Mouse (Mus musculus) frontal cortex, postnatal 36 days (tissue): ENCODE measurements around the gene Nup214.

ENCODE experiments used
- DNase-seq, 2 experiments: peaks; one replicate each; pipeline ENCODE4 v3.0.0; 2022; ENCODE audit warnings: low spot score in 2 of 2

The Nup214 gene

GRCm38 (mm10) chr2:32045375-32045774 is 71.1 kb downstream of the Nup214 start:
- no peak for DNase-seq

- DNase-seq: no peak
Measured at GRCm38 (mm10) chr2:32046009-32046408, 71.8 kb downstream of the Nup214 start.

DNA sequence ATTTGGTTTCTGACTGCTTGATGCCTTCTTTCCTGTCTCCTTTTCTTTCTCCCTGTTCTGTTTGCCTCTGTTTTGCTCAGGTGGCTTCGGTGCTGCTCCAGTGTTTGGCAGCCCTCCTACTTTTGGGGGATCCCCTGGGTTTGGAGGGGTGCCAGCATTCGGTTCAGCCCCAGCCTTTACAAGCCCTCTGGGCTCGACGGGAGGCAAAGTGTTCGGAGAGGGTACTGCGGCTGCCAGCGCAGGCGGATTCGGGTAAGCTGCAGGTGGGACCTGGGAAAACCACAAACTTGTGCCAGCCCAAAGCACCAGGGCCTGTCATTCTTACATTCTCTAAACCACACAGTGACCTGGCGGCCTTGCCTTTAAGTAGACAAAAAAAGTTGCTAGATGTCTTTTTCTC is 73.1 kb downstream of the Nup214 start:
- no peak for DNase-seq

GRCm38 (mm10) chr2:32051791-32052190 is 77.6 kb downstream of the Nup214 start:
- no peak for DNase-seq

DNA sequence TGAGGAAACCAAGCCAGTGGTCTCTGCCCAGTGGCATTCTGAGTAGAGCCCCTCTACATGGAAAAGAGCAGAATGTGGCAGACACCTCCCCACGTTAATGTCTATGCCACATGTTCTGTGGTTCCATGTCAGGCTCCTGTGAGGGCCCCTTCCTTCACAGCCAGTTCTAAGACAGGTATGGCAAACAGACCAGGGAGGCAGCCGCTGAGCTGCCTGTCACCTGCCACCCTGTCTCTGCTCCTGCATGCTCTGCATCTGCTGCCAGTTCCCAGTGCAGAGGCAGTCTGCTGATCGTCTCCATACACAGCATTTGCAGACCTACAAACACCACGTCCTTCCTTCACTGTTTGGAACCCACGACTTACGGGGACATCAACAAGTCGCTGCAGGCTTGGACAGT is 78.2 kb downstream of the Nup214 start:
- DNase-seq: no peak

- no peak for DNase-seq
Measured at GRCm38 (mm10) chr2:32055357-32055965, 81.2 kb downstream of the Nup214 start.

DNA sequence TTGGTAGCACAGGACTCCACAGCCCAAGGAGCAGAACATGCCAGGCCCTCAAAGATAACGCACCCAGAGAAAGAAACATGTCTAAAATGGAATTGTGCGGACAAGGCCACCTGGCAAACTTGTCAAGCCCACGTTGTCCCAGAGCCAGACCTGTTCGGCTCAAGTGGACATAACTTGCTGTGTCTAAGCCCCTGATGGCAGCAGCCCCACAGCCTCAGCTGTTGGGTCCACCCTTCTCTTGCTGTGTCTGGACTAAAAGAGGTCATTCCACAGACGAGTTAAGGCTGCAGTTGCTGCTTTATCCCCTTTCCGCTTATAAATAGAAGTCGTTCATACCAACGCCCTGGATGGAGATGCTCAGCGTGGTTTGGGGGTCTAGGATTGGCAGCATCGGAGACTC is 82.3 kb downstream of the Nup214 start:
- no peak for DNase-seq

DNA sequence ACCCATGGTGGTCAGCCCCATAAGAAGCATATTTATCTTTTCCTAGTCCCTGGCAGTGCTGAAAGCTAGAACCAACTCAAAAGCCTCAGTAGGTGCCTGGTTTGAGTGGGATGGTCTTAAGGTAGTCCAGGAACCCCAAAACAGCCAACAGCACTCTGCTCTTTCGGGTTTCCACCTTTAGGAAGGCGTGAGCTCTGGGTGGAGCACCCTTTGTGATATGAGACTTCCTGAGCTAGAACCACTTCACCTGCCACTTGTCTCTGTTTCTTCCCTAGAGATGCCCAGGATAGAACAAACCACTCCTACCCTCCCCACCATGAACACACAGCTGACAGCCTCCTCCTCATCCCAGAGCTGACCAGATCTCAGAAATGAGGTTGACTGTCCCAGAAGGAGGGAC is 83.1 kb downstream of the Nup214 start:
- no peak for DNase-seq

DNA sequence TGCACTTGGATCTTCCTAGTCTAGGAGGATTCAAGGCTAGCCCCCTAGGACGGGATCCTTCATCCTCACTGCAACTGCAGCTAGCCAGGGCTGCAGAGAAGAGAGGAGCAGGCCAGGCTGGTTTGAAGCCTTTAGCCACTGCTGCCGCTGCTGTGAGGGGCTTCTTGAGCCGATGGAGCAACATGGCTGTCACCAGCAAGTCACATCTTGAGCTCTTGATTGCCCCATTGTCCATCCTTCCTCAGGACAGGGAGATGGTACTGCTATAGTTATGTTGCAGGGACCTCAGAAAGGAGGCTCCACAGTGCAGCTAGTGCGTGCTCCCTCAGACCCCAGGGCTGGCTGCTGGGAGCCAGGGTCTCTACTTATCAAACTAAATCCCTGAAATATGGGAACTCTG is 83.6 kb downstream of the Nup214 start:
- no peak for DNase-seq

DNA sequence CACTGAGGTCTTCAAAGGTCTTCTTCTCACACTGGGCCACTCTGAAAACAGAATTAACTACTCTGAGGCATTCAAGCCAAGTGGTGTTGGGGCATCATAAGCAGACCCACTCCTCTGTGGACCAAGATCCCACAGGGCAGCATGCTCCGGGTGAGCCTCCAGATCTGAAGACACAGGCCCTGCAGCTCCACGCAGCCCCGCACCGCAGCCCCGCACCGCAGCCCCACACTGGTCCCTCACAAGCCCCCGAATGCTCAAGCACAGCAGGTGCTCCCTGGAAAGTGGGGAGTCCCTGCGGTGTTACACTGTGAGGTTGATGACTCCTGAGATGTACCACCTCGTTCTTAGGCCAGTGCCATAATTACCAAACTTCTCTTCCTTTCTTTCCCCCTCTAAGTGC is 84.0 kb downstream of the Nup214 start:
- no peak for DNase-seq

DNA sequence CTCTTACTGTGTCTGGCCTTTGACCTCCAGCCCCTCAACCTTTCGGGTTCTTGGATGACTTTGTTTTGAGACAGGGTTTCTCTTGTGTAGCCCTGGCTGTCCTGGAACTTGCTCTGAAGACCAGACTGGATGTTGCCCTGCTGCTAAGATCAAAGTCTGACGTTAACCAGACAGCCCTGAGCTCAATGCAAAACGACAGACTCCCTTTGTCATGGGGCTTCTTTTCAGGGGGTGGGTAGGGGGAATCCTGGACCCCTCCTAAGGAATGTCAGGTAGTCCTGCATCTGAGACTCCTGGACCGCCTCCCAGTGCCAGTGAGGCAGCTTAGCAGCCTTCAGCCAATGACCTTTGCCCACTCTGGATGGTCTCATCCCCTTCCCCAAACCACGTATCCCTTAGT is 84.5 kb downstream of the Nup214 start:
- no peak for DNase-seq

- no peak for DNase-seq
Measured at GRCm38 (mm10) chr2:32059613-32060012, 85.4 kb downstream of the Nup214 start.

GRCm38 (mm10) chr2:32060228-32060805 is 86.1 kb downstream of the Nup214 start:
- no peak for DNase-seq

- no peak for DNase-seq
Measured at GRCm38 (mm10) chr2:32061189-32061588, 87.0 kb downstream of the Nup214 start.

DNA sequence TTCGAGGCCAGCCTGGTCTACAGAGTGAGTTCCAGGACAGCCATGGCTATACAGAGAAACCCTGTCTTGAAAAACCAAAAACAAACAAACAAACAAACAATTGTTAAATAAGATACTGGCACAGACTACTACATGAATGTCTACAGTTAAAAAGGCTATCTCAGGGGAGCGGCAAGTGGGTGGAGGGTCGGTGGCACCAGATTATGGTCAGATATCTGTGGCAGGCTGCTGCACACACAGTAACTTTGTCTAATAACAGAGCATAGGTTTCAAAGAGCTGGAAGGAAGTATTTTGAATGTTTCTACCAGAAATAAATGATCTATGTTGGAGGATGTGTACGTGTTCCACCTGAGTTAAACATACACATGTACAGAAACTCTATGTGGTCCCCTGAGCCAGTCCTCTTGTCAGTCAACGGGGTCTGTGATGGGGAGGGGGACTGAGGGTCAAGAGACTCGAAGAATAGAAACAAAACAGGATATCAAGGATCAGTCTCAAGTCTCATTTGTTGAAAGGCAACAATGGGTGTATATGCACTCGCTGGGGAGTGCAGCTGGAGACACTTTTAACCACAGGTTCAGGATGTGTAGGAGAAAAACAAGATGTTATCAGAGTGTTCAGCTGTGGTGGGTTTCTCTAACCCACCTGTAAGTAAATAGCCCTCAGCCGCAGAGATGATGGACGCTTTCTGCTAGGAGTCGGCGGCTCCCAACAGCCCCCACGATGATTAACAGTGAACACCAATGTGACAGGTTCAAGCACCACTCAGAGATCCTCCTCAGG is 87.7 kb downstream of the Nup214 start:
- DNase-seq: no peak

DNA sequence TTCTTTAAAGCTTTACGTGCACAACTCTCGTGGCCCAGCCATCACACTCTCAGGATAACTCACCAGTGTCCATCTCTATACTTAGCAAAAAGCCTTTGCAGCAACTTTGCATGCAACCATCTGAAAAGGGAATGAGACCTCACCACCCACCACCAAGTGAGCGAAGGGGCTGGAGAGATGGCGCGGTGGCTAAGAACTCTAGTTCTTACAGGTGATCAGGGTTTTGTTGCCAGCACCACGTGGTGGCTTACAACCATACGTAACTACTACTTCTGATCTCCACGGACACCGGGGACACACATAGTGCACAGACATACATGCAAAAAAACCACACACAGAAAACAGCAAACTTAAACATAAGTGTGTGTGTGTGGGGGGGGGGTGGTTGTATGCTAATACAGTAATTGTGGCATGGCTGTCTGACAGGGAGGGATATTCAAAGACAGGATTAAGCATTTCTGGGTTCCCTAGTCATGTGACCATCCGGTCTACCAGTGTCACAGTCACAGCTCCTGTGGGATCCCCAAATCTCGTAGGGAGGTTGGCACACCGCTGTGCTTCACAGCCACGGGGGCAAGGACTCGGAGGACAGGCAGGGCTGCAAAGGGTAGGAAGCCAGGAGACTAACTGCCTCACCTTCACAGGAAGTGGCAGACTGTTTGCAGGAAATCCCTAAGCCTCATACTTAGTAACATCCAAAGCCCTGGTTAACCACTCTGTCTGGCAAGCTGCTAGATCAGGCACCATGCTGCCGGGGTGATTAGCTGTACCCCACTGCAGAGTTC is 88.6 kb downstream of the Nup214 start:
- no peak for DNase-seq

- no peak for DNase-seq
Measured at GRCm38 (mm10) chr2:32063451-32064151, 89.4 kb downstream of the Nup214 start.

DNA sequence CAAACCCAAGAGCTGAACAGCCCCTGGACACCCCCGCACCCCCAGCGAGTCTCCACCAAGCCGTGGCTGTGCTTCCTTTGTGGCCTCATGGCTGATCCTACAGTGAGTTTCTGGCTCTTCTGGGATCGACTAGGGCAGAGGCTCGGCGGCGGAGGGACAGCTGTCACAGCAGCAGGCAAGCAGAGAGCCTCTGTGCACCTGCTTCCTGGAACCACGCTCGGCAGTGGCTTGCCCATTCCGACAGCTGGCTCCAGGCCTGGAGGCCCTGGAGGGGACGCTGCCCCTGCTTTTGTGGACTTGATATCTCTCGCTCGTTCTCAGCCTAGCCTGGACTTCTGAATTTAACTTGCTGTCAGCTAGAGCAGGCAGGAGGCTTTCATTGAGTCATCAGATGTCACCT is 90.7 kb downstream of the Nup214 start:
- no peak for DNase-seq

GRCm38 (mm10) chr2:32065371-32065791 is 91.1 kb downstream of the Nup214 start:
- no peak for DNase-seq

- DNase-seq: no peak
Measured at GRCm38 (mm10) chr2:32066005-32066404, 91.8 kb downstream of the Nup214 start.

DNA sequence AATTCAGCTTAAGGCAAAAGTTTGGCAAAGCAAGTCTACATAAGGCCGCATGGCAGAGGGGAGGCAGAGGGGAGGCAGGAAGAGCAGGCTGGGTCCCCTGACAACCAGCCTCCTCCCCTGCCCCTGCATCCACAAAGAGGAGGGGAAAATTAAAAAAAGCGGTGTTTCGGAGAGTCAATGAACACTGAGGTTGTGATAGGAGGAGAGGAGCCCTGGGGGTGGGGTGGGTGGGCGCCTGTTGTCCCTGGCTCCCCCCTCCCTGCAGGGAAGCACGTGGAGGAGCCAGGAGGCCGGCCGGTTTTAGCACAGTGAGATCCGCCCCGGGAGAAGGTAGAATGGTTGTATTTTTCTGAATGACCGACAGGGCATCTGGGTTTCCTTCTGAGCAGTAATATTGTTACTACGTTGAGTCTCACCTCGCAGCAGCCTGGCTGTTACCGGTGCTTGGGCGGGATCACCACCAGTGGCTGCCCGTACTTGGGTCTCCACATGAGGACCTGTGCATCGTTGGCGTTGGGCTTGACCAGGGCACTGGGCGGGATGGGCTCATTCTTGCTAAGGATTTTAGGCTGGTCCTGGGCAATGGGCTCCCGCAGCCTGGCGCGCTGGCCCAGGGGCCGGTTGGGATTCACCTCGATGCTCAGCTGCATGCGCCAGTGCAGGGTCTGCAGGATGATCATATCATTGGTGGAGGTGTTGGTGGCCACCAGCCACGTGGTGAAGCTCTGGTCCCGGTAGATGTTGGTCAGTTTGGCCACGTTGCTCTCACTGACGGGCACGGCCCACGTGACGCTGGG is 94.8 kb downstream of the Nup214 start:
- no peak for DNase-seq
